Mouse (Mus musculus): Measurements from ENCODE around the gene Stat5b. TPM values are rescaled to one million over a fixed set of nuclear protein-coding genes. Genes with fewer than 3 reads are reported as not detected.
A peak's percentile ranks its signal among the peaks of the same experiment; 100 is the strongest.

Stat5b gene
- total RNA-seq, 2 experiments from 2014 or later = 22.3 to 23.1 TPM

DNA sequence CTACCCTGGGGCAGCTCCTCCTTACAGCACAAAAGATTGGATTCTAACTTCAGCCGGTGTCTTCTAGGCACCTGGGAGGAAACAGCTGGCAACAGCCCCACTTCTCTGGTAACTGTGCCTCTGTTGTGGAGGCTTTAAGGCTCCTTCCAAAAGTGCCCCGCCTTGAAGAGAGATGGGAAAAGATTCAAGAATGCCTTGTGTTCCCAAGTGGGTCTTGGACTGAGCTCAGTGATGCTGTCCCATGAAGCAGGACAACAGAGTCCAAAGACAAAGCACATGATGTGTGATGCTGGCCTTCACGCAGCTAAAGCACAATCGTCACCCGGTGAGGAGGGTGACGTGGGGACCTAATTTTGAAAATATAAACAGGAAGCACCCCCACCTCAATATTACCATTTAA, 4.7 kb downstream of the Stat5b start:
- intact Hi-C loops (cut with DNase I) = no loop called here
- DNase-seq (ENCODE audit: low spot score in 2 of 2) = no peak

GRCm38 (mm10) chr11:100844121-100844520, 6.4 kb downstream of the Stat5b start:
- intact Hi-C loops (cut with DNase I) = no loop called here
- DNase-seq (ENCODE audit: low spot score in 2 of 2) = no peak

DNA sequence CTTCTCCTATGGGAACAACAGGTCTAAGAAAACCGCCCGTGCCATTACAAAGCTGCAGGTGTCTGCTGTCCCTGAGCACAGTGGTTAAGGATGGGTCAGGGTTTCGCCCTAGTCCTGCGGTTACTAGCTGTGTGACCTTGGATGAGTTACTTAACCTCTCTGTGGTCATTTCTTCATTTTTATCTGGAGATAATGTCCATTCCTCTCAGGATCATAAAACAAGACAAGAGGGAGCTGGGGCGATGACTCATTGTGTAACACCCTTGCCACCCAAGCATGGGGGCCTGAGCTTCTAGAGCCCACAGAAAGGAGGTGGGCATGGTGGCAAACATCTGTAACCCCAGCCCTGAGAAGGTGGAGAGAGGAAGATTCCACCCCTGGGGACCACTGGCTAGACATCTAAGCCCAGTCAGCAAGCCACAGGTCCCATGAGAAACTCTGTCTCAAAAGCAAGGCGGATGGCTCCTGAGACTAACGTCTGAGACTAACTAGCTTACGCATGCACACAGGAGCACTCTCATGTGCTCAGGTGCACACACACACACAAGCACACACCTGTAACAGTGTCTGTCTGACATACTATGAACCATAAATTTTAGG, 7.4 kb downstream of the Stat5b start:
- intact Hi-C loops (cut with DNase I) = no loop called here
- no peak for DNase-seq (ENCODE audit: low spot score in 2 of 2)

DNA sequence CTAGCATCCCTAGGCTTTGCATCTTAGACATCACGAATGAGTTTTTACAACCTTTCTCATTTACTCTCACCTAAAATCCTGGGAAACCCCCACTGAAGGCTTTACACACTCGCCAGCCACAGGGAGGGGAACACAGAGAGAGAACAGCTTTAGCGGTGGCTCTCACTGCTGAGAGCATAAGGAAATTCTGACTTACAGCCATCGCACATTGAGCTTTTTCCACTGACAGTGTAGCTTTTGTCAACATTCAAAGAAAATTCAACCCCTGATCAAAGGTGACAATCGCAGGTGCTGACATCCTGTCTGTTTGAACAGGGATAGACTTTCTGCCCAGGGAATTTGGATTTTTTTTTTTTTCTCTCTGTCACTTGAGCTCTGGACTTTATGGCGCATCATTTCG, 8.5 kb downstream of the Stat5b start:
- DNase-seq (ENCODE audit: low spot score in 2 of 2) = no peak
- intact Hi-C loops (cut with DNase I) = no loop called here

- intact Hi-C loops (cut with DNase I) = no loop called here
- DNase-seq (ENCODE audit: low spot score in 2 of 2) = no peak
Measured at GRCm38 (mm10) chr11:100840866-100841265, 9.7 kb downstream of the Stat5b start.

- no peak for DNase-seq (ENCODE audit: low spot score in 2 of 2)
- intact Hi-C loops (cut with DNase I) = no loop called here
Measured at GRCm38 (mm10) chr11:100839523-100839922, 11.0 kb downstream of the Stat5b start.

DNA sequence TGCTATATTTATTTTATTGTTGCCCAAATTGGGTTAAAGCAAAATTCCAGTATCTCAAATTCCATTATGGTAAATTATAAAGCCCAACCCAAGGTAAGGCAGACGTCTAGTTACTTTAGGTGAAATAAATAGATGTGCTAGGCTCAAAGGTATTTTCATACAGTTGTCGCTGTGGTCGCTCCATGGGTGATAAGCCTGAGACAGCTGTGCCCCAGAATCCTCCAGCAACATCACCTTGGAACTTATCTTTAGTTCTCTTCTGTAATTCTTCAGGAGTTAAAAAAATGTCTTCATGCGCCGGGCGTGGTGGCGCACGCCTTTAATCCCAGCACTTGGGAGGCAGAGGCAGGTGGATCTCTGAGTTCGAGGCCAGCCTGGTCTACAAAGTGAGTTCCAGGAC, 11.6 kb downstream of the Stat5b start:
- DNase-seq (ENCODE audit: low spot score in 2 of 2) = no peak
- intact Hi-C loops (cut with DNase I) = no loop called here

DNA sequence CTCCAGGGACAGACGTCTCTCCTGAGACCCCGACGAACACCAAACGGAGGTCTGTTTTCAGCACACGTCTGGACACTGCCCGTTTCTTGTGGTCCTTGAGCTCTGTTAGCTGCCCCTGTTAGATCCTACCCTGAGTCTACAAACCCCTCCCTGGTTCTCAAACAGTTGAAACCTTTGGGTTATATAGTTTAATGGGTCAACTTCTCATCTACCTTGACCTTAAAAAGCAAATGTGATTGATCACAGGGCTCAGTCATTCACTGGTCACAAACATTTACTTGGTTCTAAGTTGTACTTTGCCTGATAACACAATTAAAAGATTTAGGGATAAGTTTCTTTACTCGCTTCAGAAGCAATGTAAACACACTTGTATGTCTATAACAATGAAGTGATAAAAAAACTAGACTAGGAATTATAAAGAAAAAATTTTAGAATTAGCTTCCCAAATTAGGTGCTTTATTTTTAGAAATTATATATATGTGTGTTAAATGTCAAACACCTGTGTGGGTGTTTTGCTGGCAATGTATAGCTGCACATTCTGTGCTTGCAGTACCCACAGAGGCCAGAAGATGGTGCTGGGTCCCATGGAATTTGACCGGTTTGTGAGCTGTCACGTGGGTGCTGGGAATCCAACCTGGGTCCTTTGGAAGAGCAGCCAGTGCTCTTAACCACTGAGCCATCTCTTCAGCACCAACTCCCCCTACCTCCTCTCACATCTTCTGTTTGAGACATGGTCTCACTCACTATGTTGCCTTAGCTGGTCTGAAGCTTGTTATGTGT, 13.4 kb downstream of the Stat5b start:
- DNase-seq (ENCODE audit: low spot score in 2 of 2) = no peak
- intact Hi-C loops (cut with DNase I) = no loop called here

DNA sequence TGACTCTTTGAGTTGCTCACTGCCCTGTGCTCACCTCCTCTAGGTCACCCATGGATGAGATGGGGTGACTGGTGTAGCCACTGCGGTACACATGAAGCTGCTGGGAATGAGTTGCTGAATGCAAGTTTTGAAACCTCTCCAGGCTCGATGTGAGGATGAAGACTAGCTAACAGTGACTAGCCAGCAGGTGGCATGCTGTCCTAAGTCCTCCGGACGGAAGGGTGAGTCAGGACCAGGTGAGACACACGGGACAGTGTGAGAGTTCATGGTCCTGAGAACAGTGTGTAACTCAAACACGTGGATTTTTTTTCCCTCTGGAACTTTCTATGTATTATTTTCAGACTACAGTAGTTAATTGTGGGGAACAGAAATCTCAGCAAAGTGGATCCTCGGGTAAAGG, 17.1 kb downstream of the Stat5b start:
- no peak for DNase-seq (ENCODE audit: low spot score in 2 of 2)
- intact Hi-C loops (cut with DNase I) = no loop called here

GRCm38 (mm10) chr11:100831396-100831795, 19.1 kb downstream of the Stat5b start:
- intact Hi-C loops (cut with DNase I) = no loop called here

GRCm38 (mm10) chr11:100829691-100830090, 20.8 kb downstream of the Stat5b start:
- intact Hi-C loops (cut with DNase I) = no loop called here
- no peak for DNase-seq (ENCODE audit: low spot score in 2 of 2)

More at GRCm38 (mm10) chr11:100831396-100831795, 19.1 kb downstream of the Stat5b start:
- no peak for DNase-seq (ENCODE audit: low spot score in 2 of 2)

DNA sequence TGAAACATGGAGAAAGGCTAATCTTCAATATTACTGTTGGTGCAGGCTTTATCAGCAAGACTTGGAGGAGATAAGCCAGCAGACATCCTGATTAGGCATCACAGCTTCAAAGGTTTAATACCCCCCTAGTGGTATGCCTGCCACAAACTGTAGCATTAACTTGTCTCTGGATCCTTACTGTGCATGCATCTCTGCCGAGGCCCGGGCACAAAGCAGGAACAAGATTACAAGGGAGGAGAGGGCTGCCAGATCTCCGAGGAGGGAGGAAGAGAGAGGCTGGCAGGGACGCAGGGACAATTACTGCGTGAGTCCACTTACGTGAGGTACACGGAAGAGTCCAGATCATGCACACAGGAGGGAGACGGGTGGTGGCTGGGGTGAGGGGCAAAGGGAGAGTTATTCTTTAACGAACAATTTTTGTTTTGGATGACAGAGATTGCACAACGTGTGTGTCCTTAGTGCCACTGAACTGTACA, 21.8 kb downstream of the Stat5b start:
- no peak for DNase-seq (ENCODE audit: low spot score in 2 of 2)
- intact Hi-C loops (cut with DNase I) = no loop called here

DNA sequence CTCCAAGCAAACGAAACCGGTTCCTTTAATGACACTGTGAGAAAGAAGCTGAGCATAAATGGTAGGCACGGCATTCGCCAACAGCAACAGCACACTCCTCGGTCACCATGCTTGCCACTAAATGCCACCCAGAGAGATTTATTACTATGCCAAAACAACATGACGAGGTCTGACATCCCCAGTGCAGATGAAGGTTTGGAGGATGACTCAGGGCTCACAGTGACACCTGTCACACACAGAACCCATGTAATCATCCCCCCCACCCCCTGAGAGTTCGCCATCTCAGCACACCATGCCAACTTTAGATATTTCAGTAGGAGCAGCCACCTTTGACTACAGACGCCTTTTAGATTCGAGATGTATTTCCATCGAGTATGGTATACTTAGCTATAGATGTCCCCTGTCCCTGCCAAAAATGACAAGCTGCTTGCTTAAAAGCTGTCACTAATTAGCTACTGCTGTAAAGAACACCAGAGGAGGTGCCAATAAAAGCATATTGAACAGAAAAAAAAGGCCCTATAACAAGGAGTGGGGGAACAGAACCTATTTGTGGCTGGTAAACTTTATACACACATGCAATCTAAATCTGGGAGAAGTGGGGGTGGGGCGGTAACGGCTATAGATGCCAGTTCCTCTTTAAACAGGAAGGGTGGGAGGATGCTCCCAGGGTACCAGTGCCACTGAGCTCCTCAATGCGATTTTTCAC, 24.2 kb downstream of the Stat5b start:
- DNase-seq (ENCODE audit: low spot score in 2 of 2) = peak; percentile 23 to 49
- intact Hi-C loops (cut with DNase I) = no loop called here

GRCm38 (mm10) chr11:100825451-100825850, 25.1 kb downstream of the Stat5b start:
- no peak for DNase-seq (ENCODE audit: low spot score in 2 of 2)
- intact Hi-C loops (cut with DNase I) = no loop called here

- intact Hi-C loops (cut with DNase I) = no loop called here
- no peak for DNase-seq (ENCODE audit: low spot score in 2 of 2)
Measured at GRCm38 (mm10) chr11:100824496-100824895, 26.0 kb downstream of the Stat5b start.

DNA sequence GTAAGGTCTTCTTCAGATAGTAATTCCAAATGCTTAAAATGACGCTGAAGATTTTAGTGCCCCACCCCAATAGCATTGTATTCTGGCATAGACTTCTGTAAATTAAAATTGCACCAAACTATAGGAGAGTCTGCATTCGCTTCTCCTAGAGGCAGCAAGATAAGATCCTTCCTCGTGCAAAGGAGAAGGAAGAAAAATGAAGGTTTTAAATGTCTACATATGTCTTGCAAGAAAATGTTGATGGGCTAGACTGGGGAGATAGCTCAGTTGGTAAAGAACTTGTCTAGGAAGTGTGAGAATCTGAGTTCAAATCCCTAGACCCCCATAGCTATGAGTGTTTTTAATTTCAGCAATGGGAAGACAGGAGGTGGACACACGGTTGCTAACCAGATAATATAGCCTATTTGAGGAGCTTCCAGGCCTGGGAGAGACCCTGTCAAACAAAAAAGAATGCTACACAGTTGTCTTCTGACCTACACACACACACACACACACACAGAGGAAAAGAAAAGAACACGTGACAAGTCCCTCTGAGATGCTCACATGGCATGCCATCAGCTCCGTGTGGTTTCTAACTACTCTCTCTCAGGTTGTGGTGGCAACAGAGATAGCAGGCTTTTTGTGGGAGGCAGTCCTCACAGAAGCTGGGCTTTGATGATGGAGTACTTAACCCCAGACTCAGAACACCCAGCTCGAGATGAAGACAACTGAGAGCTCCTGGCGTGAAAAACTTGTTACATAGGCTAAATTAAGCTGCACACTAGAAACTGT, 26.8 kb downstream of the Stat5b start:
- intact Hi-C loops (cut with DNase I) = no loop called here
- DNase-seq (ENCODE audit: low spot score in 2 of 2) = no peak

DNA sequence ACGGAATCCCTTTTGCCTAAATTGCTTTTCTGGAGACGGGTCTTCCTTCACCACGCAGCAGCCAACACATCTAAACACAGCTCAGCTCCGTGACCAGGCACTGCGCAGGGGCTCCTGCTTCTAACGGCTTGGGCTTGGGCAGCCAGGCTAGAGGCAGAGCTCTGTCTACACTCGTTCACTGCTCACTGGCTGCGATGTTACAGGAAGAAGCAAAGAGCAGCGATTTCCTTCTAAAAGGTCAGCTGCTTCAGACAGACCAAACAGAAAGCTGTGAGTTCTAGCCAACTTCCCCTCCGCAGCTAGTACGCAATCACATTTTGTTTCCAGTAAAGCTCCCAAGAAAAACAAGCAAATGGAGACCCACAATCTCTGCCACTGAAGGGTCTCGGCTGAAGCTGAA, 28.2 kb downstream of the Stat5b start:
- DNase-seq (ENCODE audit: low spot score in 2 of 2) = no peak
- intact Hi-C loops (cut with DNase I) = no loop called here

DNA sequence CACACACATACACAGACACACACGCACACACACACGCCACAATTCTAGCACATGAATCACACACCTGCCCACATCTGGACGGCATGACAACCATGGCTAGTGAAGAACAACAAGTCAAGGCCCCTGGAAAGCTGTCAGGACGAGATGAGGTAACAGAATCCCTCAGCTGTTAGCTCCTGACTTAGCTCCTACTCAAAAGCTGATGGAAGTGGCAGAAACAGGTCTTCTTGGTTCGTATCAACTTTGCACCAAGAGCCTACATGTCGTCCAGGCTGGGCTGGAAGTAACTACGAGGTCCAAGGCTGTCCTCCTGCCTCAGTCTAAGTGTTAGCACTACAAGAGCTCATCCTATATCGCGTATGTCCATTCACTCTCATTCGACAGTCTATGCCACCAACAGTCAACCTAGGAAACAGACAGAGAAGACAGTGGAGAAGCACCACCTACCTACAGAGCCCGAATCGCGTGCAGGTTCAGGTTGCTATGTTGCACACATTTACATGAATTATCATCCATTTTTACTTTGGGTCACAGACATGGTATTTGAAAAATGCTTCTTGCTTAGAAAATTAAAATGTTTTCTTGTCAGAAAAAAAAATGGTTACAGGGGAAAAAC, 28.8 kb downstream of the Stat5b start:
- DNase-seq (ENCODE audit: low spot score in 2 of 2) = no peak
- intact Hi-C loops (cut with DNase I) = no loop called here

DNA sequence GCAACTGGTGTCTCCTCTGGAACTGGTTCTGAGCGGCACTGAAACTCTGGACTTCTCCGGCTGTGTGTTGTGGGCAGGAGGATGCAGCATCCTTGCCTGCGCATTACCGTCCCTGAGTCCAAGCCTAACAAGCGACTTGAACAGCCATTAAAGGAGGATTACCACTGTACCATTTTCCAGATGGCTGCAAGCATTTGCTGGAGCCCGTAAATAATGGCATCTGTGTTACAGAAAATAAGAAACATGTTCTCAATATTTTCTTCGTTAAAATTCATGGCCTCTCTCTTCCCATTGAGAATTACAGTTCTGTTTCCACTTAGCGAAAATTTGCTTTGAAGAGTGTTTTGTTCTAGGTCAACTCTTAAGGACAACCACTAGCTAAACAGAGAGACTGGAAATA, 30.5 kb downstream of the Stat5b start:
- no peak for DNase-seq (ENCODE audit: low spot score in 2 of 2)
- intact Hi-C loops (cut with DNase I) = no loop called here

DNA sequence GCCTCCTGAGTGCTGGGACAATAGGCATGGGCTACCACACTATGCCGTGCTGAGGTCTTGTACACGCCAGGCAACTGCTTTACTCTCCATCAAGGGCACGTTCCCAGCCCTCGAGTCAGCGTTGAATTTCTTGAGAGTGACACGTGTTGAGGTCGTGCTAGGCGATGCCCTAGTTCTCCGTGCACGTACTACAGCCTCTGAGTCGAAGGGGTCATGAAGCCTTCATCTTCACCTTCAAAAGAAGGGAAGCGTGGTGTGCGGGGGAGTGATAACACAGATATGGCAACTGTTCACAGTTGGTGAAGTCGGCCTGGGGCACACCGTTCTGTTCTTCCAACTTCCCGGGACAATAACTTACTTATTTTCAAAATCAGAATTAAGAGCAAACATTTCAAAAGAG, 30.9 kb downstream of the Stat5b start:
- DNase-seq (ENCODE audit: low spot score in 2 of 2) = no peak
- intact Hi-C loops (cut with DNase I) = no loop called here
